Mouse (Mus musculus) 3134 (cell line): ENCODE measurements around the gene Sgms1.

Experiments used
- DNase-seq: peaks from one replicate; pipeline ENCODE4 v3.0.0-alpha.2; 2011; ENCODE audit warnings: low spot score; ENCODE audit not compliant: insufficient read length; ENCODE audit errors: extremely low read depth

Sgms1 gene

DNA sequence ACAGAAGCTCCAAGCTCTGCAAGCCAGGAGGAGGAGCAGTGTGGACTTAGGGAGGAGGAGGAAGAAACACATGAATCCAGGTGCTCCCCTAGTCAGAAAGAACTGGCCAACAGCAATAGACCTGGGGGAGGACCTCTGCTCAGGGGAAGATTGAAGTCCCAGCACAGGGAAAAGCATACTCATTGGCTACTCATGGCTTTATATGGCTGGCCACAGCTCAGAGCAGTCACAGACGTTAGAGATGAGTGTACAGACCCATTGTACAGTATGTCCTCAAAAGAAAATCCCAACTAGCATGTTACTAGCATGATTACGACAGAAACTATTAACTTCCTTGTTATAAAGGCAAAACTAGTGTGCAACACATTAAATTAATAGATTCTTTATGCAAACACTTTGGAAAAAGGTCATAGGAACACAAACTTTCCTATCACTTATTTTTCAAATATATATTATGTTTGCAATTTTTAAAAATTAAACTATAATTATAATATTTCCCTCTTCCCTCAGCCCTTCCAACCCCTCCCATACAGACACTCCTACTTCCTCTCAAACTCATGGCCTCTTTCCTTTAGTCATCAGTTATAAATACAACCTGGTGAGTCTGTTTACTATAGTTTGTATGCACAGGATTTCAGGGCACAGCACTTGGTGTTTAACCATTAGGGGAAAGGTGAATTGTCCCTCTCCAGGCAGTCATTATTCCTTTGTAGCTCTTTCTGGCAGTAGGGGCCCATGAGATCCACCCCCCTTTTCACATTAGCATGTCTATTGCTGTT is 165.0 kb downstream of the Sgms1 start:
- DNase-seq: no peak

DNA sequence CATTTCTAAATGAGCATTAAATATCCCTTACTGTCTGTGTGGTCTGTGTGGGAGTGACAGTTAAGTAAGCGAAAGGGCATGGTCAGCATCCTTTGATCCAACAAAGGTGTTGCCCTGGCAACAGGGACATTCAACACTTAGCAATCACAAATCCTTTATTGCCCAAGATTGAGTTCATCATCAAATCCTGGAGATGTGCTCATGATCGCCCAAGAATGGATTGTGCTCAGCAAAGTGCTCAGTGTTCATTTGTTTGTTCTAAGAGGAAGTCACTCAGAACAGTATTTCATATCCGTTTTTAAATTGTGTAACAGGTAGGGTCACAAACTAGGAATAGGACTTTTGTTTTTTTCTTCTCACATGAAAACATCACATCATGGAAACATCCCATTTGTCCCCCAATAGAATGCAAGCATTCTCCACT is 165.8 kb downstream of the Sgms1 start:
- no peak for DNase-seq

DNA sequence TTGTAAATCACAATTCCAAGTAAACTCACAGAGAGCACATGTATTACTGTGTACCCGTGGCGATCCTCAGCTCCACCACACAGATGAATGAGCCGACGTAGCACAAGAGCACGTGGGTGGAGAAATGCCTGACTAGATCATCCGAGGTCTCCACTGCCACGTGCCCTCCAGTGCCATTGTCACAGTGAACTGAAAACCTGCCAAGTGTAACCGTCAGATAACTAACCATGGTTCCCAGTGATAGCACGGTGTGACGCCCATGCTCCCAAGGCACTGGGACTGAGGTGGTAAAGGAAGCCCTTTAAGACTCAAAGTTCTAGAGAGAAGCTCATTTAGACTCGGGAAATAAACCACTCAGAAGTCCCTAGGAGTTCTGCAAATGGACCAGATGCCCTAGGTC is 167.4 kb downstream of the Sgms1 start:
- DNase-seq: no peak

DNA sequence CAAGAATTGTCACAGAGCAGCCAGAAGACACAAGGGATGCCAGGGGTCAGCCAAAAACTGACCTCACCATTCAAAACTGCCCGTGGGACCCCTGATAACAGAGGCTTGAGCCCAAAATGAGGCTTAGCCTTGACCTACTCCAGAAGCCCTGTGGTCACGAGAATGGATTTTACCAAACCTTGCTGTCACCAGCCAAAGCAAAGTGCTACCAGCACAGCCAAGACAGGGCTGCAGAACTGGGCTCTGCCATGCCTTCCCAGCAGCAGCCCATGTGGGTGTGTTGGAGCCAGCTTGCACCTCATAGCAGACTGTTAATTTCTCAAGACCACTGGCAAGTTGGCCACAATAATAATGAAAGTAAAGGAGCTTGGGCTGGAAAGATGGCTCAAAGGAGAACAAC is 168.5 kb downstream of the Sgms1 start:
- DNase-seq: no peak

DNA sequence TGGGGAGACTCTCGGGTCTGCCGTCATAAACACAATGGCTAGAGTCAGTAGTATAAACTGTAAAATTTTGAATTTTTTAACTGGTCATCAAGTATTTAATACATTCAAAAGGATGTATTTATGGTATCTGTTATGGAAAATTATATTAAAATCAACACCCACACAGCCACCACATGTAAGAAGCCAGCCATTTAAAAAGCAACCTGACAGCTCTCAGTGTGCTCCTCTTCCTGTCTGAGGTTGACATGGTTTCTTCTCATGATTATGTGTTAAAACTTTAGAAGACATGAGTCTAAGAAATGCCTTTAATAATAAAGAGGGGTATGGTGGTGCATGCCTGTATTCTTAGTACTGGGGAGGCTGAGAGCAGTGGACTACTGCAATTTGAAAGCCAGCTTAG is 172.8 kb downstream of the Sgms1 start:
- no peak for DNase-seq

DNA sequence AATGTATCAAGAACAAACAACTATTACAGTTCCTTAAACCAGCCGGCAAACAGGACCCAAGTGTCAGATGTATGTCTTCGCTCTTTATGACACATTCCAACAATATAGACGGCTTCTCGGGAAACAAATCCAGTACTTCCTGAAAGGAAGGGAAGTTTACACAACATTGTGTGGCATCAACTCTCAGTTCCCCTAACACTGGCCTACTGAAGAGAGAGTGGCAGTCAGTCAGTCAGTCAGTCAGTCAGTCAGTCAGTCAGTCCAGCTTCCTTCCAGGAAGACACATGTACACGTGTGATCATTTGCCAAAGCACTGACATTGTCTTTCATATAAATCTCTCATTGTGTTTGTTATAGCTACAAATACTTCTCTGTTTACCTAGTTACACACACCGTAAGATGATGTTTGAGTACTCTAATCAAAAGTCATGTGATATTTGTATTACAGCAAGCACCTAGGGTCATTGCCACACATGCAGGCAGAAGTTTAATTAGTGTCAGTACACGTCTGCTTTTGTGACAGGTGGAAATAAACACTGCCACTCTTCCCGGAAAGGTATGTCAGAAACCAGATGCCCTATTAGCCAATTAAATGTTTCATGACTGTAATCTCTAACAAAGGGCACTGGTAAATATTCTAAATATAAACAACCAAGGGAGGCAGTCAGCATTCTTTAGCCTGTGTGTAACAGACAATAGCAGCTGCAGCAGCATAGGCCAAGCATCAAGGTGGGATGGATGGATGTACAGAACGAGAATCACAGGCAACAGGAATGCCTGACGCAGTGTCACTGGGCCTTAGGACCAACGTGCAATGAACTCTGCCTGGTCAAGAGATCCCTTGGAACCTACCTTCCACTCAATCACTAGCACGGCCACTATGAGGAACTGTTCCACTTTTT is 174.4 kb downstream of the Sgms1 start:
- no peak for DNase-seq

DNA sequence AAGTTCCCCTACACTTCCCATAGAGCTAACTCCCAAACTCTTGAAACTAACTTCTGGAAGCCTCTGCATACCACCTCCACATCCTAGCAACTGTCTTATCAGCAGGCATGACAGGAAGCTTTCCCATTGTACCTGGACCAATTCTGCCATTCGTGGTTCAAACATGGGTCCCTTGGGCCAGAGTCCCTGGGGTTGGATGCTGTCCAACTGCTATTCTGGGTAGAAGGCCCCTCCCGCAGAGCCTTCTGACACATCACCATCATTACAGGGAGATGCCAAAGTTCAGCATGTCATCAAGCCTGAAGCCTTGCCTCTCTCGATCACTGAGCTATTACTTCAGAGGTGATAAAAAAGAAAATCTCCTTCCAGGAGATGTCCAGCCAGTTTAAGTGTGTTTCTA is 175.9 kb downstream of the Sgms1 start:
- DNase-seq: no peak

DNA sequence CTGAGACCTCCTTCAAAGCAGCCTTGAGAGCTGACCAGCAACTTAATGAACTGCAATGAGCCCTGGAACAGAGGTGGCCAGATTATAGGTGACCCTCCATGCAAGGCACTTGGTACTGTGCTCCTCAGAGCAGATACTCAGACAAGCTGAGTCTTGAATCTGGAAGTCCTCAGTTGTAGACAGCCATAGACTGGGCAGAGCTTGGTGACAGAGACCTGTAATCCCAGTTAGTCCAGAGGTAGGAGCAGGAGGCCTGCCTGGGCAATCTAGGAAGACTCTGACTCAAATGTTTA is 178.3 kb downstream of the Sgms1 start:
- no peak for DNase-seq

DNA sequence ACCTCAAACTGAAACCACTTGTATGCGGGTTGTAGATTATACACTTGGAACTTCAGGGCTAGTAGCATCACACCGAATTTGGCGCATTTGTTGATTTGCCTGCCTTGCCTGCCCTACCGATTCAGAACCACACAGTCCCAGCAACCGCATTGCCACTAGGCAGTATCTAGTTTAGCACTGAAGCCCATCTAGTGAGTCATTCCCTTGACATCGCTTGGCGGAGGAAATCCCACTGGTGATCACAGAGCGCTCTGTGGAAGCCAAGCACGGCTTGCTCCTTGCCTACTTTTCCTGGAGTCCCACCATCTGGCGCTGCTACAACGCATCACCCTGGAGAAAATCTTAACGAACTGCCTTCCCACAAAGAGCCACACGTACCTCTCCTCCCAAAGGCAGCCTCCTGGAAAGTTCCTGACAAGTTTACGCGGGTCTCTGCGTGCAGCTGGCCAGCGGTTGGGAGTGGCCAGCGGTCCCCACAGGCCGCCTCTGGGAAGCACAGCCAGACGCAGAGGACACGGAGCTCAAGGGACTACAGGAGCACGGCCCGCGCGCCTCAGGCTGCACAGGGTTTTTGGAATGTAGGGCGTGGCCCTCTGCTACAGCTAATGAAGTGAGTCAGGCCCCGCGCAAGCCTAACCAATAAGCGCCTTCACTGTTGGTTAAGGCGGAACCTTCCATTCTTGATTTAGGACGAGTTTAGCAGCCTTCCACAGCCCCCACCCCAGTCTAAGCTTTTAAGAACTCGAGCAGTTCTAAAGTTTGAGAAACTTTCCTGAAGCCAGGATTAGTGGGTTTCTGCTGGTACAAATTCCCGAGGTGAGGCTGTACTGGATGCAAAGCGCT is 178.8 kb downstream of the Sgms1 start:
- peak; percentile 94 for DNase-seq

DNA sequence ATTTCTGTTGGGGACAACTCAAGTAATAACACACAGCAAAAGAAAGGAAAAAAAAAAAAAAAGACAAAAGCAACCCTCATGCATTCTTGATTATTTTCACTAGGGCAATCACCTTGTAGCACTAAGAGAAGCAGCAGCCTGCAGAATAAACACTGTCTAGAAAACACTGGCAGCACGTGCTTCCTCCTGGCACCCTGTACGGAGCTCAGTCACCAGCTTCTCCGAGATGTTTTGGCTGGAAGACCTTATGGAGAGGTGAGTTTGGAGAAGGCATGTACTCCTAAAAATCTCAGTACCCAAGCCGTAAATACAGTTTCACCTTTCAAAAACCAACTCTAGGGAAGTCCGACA is 179.4 kb downstream of the Sgms1 start:
- DNase-seq: no peak

DNA sequence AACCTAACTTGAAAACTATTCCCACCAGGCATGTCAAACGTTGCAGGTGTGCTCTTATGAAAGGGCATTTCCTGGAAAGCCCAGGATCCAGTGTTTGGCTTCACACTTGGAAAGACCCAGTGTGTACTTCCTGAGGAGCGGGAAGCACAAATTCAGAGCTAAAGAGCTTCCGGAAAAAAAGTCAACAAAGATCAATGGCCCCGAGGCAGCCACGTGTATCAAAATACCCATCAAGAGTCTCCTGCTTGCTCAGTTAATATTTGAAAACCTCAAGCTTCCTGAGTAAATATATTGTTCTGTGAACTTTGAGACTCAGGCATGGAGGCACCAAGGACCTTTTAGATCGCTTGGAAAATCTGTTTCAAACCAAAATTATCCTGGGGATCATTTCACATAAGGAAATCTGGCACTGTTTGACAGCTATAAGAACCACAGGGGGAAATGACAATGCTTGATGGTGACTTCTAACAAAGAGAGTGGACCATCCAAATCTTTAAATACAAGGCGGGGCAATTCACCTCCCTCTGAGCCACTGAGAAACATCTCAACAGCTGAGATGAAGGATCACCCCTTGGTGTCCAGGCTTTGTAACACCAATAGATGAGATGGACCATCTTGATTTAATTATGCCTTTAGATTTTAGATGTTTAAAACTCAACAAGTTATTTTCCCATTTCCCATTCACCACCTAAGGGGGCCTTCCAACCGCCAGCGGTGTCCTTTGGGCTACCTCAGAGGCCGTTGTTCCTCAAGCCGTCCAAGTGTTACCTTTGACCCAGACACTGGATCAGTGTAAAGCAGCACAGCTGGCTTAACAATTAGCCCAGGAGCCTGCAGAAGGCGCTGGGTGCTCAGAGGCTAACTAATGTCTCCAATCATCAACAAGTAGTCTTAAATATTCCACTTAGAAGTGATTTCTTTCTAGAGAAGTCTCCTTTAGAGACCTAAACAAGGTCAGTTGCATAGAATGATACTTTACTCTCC is 187.1 kb downstream of the Sgms1 start:
- DNase-seq: no peak

DNA sequence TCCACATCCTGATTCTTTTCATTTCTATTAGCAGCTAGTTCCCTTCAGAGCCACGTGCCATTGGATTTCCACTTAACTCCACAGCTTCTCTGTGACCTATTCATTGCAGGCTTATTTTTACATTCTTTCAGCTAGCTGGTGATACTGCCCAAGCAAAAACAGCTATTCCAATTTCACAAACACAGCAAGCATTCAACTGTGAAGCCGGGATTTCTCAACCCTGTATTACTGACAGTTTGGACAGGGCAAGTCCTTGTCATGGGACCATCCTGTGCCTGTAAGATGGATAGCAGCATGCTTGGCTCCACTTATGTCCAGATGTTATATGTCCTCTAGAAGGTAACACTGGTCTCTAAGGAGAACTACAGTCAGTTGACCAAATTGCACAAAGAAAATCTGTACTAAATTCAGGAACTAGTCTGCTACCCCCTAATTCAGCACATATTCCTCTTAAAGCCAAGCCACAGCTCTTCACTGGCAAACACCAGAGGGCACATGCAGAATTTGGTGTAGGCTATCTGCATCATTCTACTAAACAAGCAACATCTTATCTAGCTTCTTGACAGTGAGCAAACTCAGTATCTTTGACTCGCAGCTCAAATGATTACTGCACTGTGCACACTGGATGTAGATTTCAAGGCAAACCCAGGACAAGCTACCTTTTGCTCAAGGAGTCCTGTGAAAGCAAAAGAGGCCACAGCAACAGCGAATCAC is 189.5 kb downstream of the Sgms1 start:
- DNase-seq: no peak

DNA sequence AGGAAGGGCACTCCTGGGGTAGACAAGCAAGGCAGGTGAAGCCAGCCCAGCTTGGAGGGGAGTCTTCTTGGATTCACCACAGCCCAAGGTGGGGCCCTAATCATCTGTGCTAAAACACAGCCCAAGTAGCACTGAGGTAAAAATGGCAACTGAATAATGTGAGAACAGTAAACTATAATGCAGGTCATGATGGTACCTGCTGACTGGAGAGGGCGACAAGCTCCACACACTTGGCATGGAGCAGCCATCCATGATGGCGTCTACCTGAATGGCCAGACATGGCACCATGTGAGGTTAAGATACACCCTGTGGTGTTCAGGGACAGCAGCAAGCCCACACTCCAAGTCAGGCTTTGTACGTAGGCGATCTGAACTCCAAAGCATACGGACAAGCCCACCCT is 190.4 kb downstream of the Sgms1 start:
- DNase-seq: no peak

DNA sequence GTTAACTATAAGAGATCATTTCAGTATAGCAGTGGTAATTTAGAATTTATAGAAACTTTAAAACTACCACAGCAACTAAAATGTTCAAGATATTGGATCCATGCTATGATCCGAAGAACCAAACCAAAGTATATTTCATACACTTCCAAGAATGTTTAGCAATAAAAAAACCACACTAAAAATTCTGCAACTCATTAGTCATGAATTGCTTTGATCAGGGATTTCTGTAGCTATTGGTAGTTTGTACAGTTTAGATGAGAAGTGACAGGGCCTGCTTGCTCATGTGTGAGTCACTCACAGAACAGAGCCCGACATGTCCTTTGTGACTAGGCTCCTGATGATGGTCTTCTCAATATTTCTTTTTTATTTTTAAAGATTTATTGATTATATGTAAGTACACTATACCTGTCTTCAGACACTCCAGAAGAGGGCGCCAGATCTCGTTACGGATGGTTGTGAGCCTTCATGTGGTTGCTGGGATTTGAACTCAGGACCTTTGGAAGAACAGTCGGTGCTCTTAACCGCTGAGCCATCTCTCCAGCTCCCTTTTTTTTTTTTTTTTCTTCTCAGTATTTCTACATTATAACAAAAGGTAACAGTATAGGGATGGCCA is 190.9 kb downstream of the Sgms1 start:
- peak; percentile 41 for DNase-seq

DNA sequence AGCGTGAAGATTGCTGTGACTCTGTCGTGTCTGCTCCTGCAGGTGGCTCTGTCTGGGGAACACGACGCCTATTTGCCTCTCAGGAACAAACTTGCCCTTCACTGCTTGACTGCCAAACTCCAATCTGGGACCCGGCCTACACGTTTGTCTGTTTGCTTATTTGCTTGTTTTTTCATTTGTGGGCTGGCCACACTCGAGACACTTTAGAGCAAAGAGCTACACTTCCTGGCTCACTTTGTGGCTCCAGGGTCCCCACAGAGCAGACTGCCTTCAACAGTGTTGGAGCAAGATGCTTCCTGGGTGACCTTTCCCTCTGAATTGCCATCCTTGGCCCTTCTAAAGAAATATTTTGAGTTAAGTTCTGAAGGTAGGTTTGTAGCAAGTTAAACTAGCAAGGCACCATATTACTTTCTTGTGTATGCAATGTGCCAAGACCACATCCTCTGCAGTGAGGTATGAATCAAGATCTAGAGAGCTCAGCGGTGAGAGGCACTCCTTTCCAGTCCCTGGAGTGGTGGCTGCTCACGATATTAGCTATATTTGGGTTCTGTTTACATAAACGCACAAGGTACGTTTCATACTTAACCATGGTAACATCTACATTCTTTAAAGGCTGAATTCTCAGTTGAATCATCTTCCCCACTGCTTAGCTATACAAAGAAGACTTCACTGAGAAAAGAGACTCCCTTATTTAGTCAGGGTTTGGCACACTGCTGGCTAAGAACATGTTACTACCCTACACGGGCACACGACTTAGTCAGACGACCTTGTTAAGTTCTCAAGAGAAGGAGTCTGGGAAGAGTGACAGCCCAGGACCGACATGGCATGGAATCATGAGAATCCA is 192.3 kb downstream of the Sgms1 start:
- DNase-seq: peak; percentile 50

DNA sequence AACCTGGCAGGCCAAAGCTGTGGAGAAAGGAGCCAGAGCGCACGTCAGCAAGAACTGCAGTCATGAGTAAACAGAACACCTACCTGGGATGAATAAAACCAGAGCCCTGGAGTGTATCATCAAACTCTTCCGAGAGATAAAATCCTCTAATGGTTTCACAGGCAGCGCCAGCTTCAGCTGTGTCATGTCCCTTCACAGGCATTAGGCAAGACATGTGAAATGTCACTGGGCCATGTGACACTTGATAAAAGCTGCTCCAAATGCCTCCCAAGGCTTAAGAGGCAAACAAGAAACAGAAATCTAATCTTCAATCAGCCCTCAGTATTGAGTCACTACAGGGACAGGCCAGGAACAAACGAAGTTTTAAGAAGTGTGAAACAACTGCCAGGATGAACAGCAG is 193.3 kb downstream of the Sgms1 start:
- DNase-seq: no peak

DNA sequence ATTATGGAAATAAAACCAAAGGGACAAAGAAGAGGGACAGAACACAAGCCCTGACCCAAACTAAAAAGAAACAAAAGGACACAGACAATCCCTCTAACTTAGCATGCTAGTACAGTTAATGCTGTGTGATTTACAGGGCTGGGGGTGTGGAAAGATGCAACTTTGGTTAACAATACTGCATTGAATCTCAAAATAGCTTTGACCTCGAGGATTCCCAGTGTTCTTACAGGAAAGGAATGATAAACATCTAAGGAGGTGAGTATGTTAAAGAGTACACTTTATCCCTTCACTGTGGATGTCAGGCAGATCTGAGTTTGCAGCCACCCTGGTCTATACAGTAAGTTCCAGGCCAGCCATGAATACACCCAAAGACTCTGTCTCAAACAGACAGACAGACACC is 194.7 kb downstream of the Sgms1 start:
- no peak for DNase-seq

DNA sequence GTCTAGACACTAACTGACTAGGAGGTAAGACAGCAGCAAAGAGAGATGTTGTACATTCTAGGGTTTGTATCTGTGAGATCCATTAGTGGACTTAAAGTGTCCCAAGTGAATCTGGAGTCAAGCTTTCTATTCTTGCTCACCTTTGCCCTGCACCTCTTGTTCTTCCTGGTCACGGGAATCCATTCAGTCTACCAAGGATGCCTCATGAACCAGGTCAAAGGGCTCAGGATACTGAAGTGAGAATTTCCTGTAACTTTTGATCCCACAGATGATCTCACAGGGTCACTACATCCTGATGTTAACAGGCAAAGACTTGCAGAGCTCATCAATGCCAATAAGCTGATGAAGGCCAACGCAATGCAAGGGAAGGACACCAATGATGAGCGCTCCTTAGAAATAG is 195.4 kb downstream of the Sgms1 start:
- no peak for DNase-seq
